Mouse (Mus musculus): ENCODE measurements around the gene Cdpf1. TPM values are rescaled to one million over a fixed set of nuclear protein-coding genes. Genes with fewer than 3 reads are reported as not detected.

The Cdpf1 gene
- polyA plus RNA-seq, 1 experiment from 2014 or later, result 24.3 TPM

DNA sequence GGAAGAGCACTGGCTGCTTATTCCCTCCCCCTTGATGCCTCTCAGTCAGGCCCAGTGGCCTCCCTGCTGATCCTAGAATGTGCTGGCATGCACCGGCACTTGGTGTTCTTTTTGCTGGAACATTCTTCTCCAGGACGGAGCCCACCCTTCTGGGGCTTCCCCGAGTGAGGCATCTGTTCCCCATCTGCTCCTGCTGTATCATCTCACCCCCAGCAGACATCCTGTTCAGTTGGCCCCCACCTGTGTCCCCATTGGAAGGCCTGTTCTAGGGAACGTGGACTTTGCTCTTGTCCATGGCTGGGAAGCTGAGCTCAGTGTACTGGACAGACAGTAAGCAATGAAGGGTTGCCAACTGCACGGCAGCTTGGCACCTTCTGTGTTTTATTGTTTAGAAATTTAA is 34.7 kb downstream of the Cdpf1 start:
- no peaks in the 10 kb centered on the region for H3K36me3 ChIP-seq
- H3K4me2 ChIP-seq (replicated peaks), result no peak overlapping the region
- WGBS, result 67% methylated on average over 5 of the region's 5 CpGs
- ATAC-seq (replicated peaks), result no peak
- H3K27me3 ChIP-seq, result no peaks in the 10 kb centered on the region
- H3K4me1 ChIP-seq, result no peaks in the 10 kb centered on the region
- H3K9me3 ChIP-seq, result no peaks in the 10 kb centered on the region
- no peak overlapping the region for H3K9ac ChIP-seq (replicated peaks)
- H3K27ac ChIP-seq (replicated peaks), result no peak overlapping the region
- H3K4me3 ChIP-seq, result no peak overlapping the region

DNA sequence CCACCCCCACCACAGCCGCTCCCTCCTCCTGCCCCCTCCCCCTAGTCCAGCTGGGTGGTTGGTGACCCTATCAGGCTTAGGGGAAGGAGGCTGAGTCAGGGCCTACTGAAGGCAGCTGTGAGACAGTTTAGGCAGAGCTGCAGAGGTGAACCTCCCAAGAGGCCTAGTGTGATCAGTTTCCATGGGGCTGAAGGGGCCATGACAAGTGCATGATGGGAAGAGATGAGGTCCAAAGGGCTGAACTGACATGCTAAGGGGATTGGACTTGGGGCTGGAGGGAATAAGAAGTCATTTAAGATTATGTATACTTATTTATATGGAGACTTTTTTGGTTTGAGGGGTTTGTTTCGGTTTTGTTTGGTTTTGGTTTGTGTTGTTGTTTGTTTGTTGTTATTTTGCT is 35.3 kb downstream of the Cdpf1 start:
- ATAC-seq (replicated peaks), result no peak
- no peaks in the 10 kb centered on the region for H3K36me3 ChIP-seq
- H3K27ac ChIP-seq (replicated peaks), result no peak overlapping the region
- no peaks in the 10 kb centered on the region for H3K27me3 ChIP-seq
- no peak overlapping the region for H3K9ac ChIP-seq (replicated peaks)
- no peak overlapping the region for H3K4me2 ChIP-seq (replicated peaks)
- H3K4me3 ChIP-seq, result no peak overlapping the region
- H3K4me1 ChIP-seq, result no peaks in the 10 kb centered on the region
- H3K9me3 ChIP-seq, result no peaks in the 10 kb centered on the region
- WGBS, result 78% methylated on average over 2 of the region's 2 CpGs

DNA sequence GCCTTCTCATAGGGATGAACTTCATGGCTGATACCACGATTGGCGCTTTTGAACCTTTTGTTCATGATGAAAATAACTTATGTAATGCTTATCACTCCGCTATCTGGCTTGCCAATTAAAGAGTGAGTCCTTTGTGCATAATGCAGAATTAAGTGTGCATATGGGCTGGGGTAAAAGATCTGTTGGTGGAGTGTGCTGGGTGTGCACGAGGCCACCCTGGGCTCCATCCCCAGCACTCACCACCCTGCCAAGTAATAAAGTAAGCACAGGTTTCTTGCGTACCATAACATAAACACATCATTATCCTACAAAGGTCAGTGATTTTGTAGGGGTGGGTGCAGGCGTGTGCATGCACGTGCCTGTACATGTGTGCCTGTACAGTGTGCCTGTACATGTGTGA is 36.5 kb downstream of the Cdpf1 start:
- no peak for ATAC-seq (replicated peaks)
- 83% methylated on average over 7 of the region's 7 CpGs for WGBS
- Histone ChIP-seq H3K9me3 (no peaks in the 10 kb centered on the region), H3K4me2 (replicated peaks) (no peak overlapping the region), H3K4me1 (no peaks in the 10 kb centered on the region), H3K9ac (replicated peaks) (no peak overlapping the region), H3K27ac (replicated peaks) (no peak overlapping the region), H3K4me3 (no peak overlapping the region), H3K27me3 (no peaks in the 10 kb centered on the region), H3K36me3 (no peaks in the 10 kb centered on the region)

DNA sequence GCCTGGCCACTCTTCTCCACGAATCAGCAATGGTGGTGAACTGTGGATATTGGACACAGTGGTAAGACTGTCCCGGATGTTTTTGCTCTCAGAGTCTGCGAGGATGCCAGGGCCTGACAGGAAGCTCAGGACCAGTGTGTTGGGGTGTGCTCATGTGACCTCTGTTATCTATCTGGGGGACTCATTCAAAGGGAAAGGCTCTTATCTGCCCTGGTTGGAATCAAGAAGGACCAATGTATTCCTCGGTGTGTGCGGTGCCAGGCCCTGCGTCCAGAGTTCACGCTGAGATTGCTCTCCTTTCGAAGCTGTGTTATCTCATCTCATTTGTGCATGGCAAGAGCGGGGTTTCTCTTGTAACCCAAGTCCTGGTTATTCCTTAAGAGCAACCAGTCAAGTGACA is 37.1 kb downstream of the Cdpf1 start:
- ATAC-seq (replicated peaks), result no peak
- Histone ChIP-seq H3K4me2 (replicated peaks) (no peak overlapping the region), H3K4me3 (no peak overlapping the region), H3K4me1 (no peaks in the 10 kb centered on the region), H3K36me3 (no peaks in the 10 kb centered on the region), H3K9ac (replicated peaks) (no peak overlapping the region), H3K9me3 (no peaks in the 10 kb centered on the region), H3K27ac (replicated peaks) (no peak overlapping the region), H3K27me3 (no peaks in the 10 kb centered on the region)
- 89% methylated on average over 9 of the region's 9 CpGs for WGBS

DNA sequence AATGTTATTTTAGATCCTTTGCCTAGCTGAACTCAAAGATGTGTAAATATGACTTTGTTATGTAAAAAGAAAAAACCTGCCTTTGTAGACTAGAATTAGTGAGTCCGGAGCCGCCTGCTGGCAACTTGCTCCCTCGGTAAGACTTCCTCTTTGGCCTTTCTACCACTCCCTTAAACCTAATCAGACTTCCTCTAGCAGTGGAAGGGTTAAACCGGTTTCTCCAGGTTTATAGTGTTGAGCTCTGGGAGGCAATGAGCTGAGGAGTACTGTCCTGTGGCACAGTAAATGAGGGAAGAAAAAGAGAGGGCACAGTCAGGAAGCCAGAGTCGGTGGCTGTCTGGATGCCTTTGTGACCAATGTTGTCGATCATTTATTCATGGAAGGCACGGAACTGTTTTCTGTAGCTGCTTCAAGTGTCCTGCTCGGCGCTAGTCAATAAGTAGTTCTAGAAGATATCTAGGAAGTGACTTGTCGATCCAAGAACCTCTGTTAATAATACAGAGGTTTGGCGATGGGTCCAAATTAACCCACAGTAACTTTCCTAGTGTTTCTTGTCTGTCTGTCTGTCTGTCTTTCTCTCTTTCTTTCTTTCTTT is 39.3 kb downstream of the Cdpf1 start:
- Histone ChIP-seq H3K9me3 (no peaks in the 10 kb centered on the region), H3K4me3 (no peak overlapping the region), H3K4me1 (no peaks in the 10 kb centered on the region), H3K36me3 (no peaks in the 10 kb centered on the region), H3K27ac (replicated peaks) (no peak overlapping the region), H3K9ac (replicated peaks) (no peak overlapping the region), H3K4me2 (replicated peaks) (no peak overlapping the region), H3K27me3 (no peaks in the 10 kb centered on the region)
- WGBS, result 86% methylated on average over 11 of the region's 11 CpGs
- no peak for ATAC-seq (replicated peaks)

DNA sequence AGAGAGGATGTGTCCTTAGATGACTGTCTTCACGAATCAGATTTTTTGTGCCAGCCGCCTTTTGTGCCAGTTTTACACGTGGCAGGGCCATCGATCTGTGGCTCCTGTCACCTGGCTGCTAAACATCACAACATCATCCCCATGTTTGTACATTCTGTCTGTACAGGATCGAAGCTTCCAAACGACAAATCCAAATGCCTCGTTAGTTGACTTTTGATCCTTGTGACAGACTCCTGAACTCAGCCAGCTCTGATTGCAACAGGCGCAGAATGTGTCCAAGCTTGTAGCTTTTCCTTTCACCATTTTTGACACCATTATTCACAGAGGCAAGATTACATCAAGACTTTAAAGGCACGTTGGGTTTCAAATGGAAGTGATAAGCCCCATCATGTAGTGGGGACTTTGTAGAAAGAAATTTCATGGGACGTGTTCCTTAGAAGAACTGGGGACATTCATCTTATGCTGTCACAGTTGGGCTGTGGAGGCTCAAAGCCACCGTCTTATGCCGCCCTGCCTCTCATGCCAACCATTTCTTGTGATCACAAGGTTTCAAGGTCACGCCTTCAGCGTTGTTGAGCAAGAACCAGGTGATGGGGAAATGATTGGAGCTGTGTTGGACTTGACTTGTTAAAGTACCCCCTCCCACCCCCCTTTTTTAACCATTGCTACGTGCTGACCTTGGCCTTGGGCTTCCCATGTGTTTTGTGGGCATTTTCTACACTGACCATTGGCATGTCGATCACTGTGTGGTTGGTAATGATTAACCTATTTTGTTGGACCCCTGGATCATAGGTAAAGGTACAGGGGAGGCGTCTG is 40.0 kb downstream of the Cdpf1 start:
- no peaks in the 10 kb centered on the region for H3K4me1 ChIP-seq
- no peak overlapping the region for H3K4me3 ChIP-seq
- H3K4me2 ChIP-seq (replicated peaks), result no peak overlapping the region
- no peaks in the 10 kb centered on the region for H3K36me3 ChIP-seq
- H3K27me3 ChIP-seq, result no peaks in the 10 kb centered on the region
- ATAC-seq (replicated peaks), result no peak
- WGBS, result 88% methylated on average over 17 of the region's 17 CpGs
- no peaks in the 10 kb centered on the region for H3K9me3 ChIP-seq
- H3K27ac ChIP-seq (replicated peaks), result no peak overlapping the region
- no peak overlapping the region for H3K9ac ChIP-seq (replicated peaks)

DNA sequence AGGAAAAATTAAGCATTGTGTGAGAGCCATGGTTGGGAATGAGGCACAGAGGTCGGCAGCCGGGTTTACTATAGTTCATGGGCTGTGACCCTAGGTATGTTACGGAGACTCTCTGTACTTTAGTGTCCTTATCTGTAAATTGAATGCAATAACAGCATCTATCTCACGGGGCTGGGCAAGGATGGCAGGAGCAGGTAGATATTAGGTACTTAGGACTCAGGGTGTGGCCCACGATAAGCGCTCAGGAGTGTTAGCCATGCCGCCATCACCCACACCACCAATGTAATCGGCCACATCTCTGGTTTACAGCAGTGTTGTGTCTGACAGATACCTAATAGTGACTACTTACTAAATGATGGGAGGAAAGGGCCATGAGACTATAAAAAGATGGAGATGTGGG is 42.5 kb downstream of the Cdpf1 start:
- ATAC-seq (replicated peaks), result no peak
- WGBS, result 95% methylated on average over 8 of the region's 8 CpGs
- Histone ChIP-seq H3K9me3 (no peaks in the 10 kb centered on the region), H3K27ac (replicated peaks) (no peak overlapping the region), H3K4me1 (no peaks in the 10 kb centered on the region), H3K4me2 (replicated peaks) (no peak overlapping the region), H3K9ac (replicated peaks) (no peak overlapping the region), H3K27me3 (no peaks in the 10 kb centered on the region), H3K4me3 (no peak overlapping the region), H3K36me3 (no peaks in the 10 kb centered on the region)

DNA sequence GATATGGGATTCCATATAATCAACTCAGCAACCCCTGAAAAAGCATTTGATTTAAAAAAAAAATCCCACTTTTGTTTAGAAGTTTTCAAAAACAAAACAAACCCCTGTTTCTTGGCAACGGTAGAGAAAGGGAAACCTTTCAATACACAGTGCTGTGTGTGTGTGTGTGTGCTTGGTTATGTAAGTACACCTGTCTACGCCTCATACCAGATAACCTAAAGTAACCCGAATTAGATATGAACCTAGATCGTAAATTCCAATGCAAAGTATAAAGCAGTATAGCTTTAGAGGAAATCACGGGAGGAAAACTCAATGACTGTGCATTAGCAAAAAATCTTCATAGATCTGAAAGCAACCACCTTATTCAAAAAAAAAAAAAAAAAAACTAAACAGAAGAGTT is 44.8 kb downstream of the Cdpf1 start:
- H3K4me1 ChIP-seq, result no peaks in the 10 kb centered on the region
- H3K27ac ChIP-seq (replicated peaks), result no peak overlapping the region
- no peak overlapping the region for H3K4me2 ChIP-seq (replicated peaks)
- no peak for ATAC-seq (replicated peaks)
- no peaks in the 10 kb centered on the region for H3K27me3 ChIP-seq
- 91% methylated on average over 5 of the region's 5 CpGs for WGBS
- no peak overlapping the region for H3K9ac ChIP-seq (replicated peaks)
- H3K9me3 ChIP-seq, result no peaks in the 10 kb centered on the region
- H3K36me3 ChIP-seq, result no peaks in the 10 kb centered on the region
- no peak overlapping the region for H3K4me3 ChIP-seq

DNA sequence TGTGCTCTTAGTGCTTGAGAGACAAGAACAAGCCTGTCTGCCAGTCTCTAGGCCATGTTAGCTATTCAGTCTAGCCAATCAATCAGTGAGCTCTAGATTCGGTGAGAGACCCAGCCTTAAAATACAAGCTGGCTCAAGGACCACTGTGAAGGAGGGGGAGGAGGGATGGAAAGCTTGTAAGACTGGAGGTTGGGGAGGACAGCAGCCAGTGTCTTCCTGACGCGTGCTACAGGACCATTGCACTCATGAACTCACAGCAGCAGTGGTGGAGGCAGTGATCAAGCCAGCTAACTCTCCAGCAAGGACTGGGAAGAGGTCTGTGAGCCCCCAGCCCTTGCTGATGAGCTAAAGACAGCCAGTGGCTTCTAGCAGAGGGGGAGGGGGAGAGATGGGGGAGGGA is 46.5 kb downstream of the Cdpf1 start:
- Histone ChIP-seq H3K9ac (replicated peaks) (no peak overlapping the region), H3K27ac (replicated peaks) (no peak overlapping the region), H3K4me2 (replicated peaks) (no peak overlapping the region), H3K4me1 (no peaks in the 10 kb centered on the region), H3K4me3 (no peak overlapping the region), H3K36me3 (no peaks in the 10 kb centered on the region), H3K27me3 (no peaks in the 10 kb centered on the region), H3K9me3 (no peaks in the 10 kb centered on the region)
- WGBS, result 52% methylated on average over 3 of the region's 3 CpGs
- no peak for ATAC-seq (replicated peaks)

DNA sequence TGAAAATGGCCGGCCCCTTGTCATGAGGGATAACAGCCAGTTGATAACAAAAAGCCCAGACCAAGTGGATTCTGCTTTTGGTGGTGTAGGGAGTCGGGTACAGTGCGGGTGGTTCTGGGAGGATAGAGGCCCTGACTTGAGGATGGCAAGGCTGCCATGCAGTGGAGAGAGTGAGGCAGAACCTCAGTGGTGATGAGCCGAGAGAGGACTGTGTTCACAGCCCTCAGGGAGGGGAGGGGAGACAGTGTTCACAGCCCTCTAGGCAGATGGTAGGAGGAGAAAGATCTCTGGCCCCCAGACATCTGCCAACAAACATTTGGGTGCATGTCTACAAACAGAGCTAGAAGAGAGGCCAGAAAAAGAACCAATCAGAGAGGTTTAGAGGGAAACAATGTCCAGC is 48.7 kb downstream of the Cdpf1 start:
- H3K4me1 ChIP-seq, result no peaks in the 10 kb centered on the region
- H3K4me2 ChIP-seq (replicated peaks), result no peak overlapping the region
- no peak overlapping the region for H3K27ac ChIP-seq (replicated peaks)
- H3K9ac ChIP-seq (replicated peaks), result no peak overlapping the region
- WGBS, result 82% methylated on average over 4 of the region's 4 CpGs
- H3K27me3 ChIP-seq, result no peaks in the 10 kb centered on the region
- no peak overlapping the region for H3K4me3 ChIP-seq
- no peaks in the 10 kb centered on the region for H3K36me3 ChIP-seq
- ATAC-seq (replicated peaks), result no peak
- 0 out of 2 replicates have a peak, but pooled peaks cover 3% of the 10 kb centered on the region for H3K9me3 ChIP-seq

DNA sequence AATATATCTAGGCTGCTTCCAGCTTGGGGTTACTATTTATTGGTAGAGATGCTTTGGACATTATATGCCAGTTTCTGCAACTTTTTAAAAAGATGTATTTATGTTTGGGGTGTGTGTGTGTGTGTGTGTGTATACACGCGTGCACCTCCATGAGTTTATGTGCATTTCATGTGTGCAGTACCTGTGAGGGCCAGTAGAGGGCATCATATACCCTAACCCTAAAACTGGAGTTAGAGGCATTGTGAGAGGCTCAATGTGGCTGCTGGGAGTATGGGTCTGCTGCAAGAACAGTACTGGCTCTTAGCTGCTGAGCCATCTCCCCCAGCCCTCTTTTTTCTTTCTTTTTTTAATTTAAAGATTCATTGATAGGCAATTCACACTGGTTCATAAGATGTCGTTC is 53.7 kb downstream of the Cdpf1 start:
- Histone ChIP-seq H3K9me3 (0 out of 2 replicates have a peak, but pooled peaks cover 3% of the 10 kb centered on the region), H3K4me2 (replicated peaks) (no peak overlapping the region), H3K27ac (replicated peaks) (no peak overlapping the region), H3K36me3 (no peaks in the 10 kb centered on the region), H3K9ac (replicated peaks) (no peak overlapping the region), H3K4me1 (no peaks in the 10 kb centered on the region), H3K4me3 (no peak overlapping the region), H3K27me3 (no peaks in the 10 kb centered on the region)
- ATAC-seq (replicated peaks), result no peak
- WGBS, result 95% methylated on average over 3 of the region's 3 CpGs

All from forebrain, embryonic 15.5 days (tissue).